Mouse (Mus musculus): ENCODE results near the gene Dnase1.

- TF ChIP-seq CTCF (conservative IDR thresholded peaks at IDR 0.05 in 1 of 2, IDR thresholded peaks at IDR 0.05 in 1 of 2; ENCODE audit: low read depth in 2 of 2, low read length in 2 of 2): no peak
- no peak for TF ChIP-seq E2F4 (IDR thresholded peaks at IDR 0.05; ENCODE audit: insufficient replicate concordance, low read depth, low read length)
Observed at GRCm38 (mm10) chr16:4029371-4029841, 7.3 kb upstream of the Dnase1 start.
